Mouse (Mus musculus) forebrain, embryonic 16.5 days (tissue): ENCODE results near the gene Vcam1. TPM values are rescaled to one million over a fixed set of nuclear protein-coding genes. Genes with fewer than 3 reads are reported as not detected.

Experiments used
- ATAC-seq: fragments of 200-750 bp; cut with Nextera tagmentation; 2 replicates; pipeline ENCODE4 v1.8.0; 2017; ENCODE audit warnings: mild to moderate bottlenecking, moderate library complexity
- H3K27ac ChIP-seq: fragments of 300-500 bp; sonication (generic); 2 replicates; pipeline ENCODE4 v1.5.1; 2014; ENCODE audit warnings: low read length, control low read depth
- H3K27me3 ChIP-seq: fragments of 300-500 bp; sonication (generic); replicated peaks from 2 replicates; pipeline ENCODE4 v1.6.1; 2014; ENCODE audit warnings: low read length; ENCODE audit not compliant: control insufficient read depth, insufficient read depth
- H3K36me3 ChIP-seq: fragments of 300-500 bp; sonication (generic); 2 replicates; pipeline ENCODE4 v1.6.1; 2014; ENCODE audit not compliant: control insufficient read depth, insufficient read depth
- H3K4me1 ChIP-seq: fragments of 300-500 bp; sonication (generic); replicated peaks from 2 replicates; pipeline ENCODE4 v1.6.1; 2014; ENCODE audit warnings: low read length; ENCODE audit not compliant: control insufficient read depth, insufficient read depth
- H3K4me2 ChIP-seq: fragments of 300-500 bp; sonication (generic); 2 replicates; pipeline ENCODE4 v1.6.1; 2014; ENCODE audit warnings: mild to moderate bottlenecking, low read length, control low read depth
- H3K4me3 ChIP-seq: fragments of 300-500 bp; sonication (generic); replicated peaks from 2 replicates; pipeline ENCODE4 v1.5.1; 2014; ENCODE audit warnings: mild to moderate bottlenecking, low read length, control low read depth
- H3K9ac ChIP-seq: fragments of 300-500 bp; sonication (generic); replicated peaks from 2 replicates; pipeline ENCODE4 v1.6.1; 2014; ENCODE audit warnings: low read depth, low read length, control low read depth
- H3K9me3 ChIP-seq: fragments of 300-500 bp; sonication (generic); 2 replicates; pipeline ENCODE4 v1.6.1; 2016; ENCODE audit warnings: low read length; ENCODE audit not compliant: control insufficient read depth
- WGBS: fragments of 180-500 bp; shearing (Covaris S2); extraction: QIAGEN DNeasy Blood & Tissue Kit; methylation state at CpG from one replicate; pipeline ENCODE4 v1.1.7; 2014; 5-methylcytosine and 5-hydroxymethylcytosine counted together
- polyA plus RNA-seq: library from polyadenylated mRNA; unstranded; fragments of >200 nt; fragmentation: Nextera tagmentation; extraction: Ambion mirVana; gene quantifications from 2 replicates; pipeline ENCODE4 v1.2.1, GENCODE M21; 2015

The Vcam1 gene
- polyA plus RNA-seq, 1 experiment from 2014 or later, result 28.4 TPM

- ATAC-seq, result no peak
- H3K4me1 ChIP-seq, result 0 out of 2 replicates have a peak, but pooled peaks cover 2% of the 10 kb centered on the region
- H3K4me3 ChIP-seq, result no peak overlapping the region
- no peak overlapping the region for H3K9ac ChIP-seq
- 87% methylated on average over 13 of the region's 13 CpGs for WGBS
- H3K4me2 ChIP-seq, result no peak overlapping the region
- no peaks in the 10 kb centered on the region for H3K36me3 ChIP-seq
- H3K9me3 ChIP-seq, result no peaks in the 10 kb centered on the region
- H3K27me3 ChIP-seq, result no peaks in the 10 kb centered on the region
- H3K27ac ChIP-seq, result no peak overlapping the region
These were observed 20.7 kb upstream of the Vcam1 start for GRCm38 (mm10) chr3:116150056-116150632.

DNA sequence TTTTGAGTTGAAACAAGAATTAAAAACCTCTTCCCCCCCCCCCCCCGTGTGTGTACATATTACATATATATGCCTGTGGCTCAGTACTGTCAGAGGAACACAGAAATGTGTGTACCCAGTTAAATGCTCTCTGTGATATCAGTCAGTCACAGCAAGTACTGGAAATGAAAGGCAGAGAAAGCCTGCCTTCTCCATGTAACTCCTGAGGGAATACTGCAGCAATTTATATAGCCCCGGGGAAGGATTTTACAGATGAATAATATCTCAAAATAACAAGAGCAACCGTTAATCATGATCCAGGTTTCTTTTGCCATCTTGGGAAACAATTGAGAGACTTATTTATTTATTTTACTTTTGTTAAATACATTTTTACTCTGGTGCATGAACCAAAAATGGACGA lies 19.6 kb upstream of the Vcam1 start:
- no peak overlapping the region for H3K9ac ChIP-seq
- H3K36me3 ChIP-seq, result no peaks in the 10 kb centered on the region
- H3K4me3 ChIP-seq, result no peak overlapping the region
- ATAC-seq, result no peak
- no peaks in the 10 kb centered on the region for H3K9me3 ChIP-seq
- no peak overlapping the region for H3K27ac ChIP-seq
- 0 out of 2 replicates have a peak, but pooled peaks cover 2% of the 10 kb centered on the region for H3K4me1 ChIP-seq
- WGBS, result 79% methylated on average over 4 of the region's 4 CpGs
- no peaks in the 10 kb centered on the region for H3K27me3 ChIP-seq
- H3K4me2 ChIP-seq, result no peak overlapping the region

GRCm38 (mm10) chr3:116148676-116149075 lies 19.2 kb upstream of the Vcam1 start:
- no peak for ATAC-seq
- 86% methylated on average over 9 of the region's 9 CpGs for WGBS
- H3K27ac ChIP-seq, result no peak overlapping the region
- no peaks in the 10 kb centered on the region for H3K36me3 ChIP-seq
- no peak overlapping the region for H3K4me2 ChIP-seq
- H3K27me3 ChIP-seq, result no peaks in the 10 kb centered on the region
- no peaks in the 10 kb centered on the region for H3K9me3 ChIP-seq
- no peak overlapping the region for H3K9ac ChIP-seq
- no peak overlapping the region for H3K4me3 ChIP-seq
- H3K4me1 ChIP-seq, result 0 out of 2 replicates have a peak, but pooled peaks cover 2% of the 10 kb centered on the region

GRCm38 (mm10) chr3:116141226-116141625 lies 11.7 kb upstream of the Vcam1 start:
- Histone ChIP-seq H3K4me3 (no peak overlapping the region), H3K9ac (no peak overlapping the region), H3K9me3 (no peaks in the 10 kb centered on the region), H3K27ac (no peak overlapping the region), H3K36me3 (no peaks in the 10 kb centered on the region), H3K27me3 (no peaks in the 10 kb centered on the region), H3K4me2 (no peak overlapping the region), H3K4me1 (no peaks in the 10 kb centered on the region; the same call in 1 of the 2 replicates)
- no peak for ATAC-seq
- WGBS, result 94% methylated on average over 3 of the region's 3 CpGs

GRCm38 (mm10) chr3:116139000-116139399 lies 9.5 kb upstream of the Vcam1 start:
- no peaks in the 10 kb centered on the region for H3K36me3 ChIP-seq
- H3K9ac ChIP-seq, result no peak overlapping the region
- H3K4me3 ChIP-seq, result no peak overlapping the region
- no peak for ATAC-seq
- H3K4me1 ChIP-seq, result no peaks in the 10 kb centered on the region; the same call in 1 of the 2 replicates
- no peaks in the 10 kb centered on the region for H3K27me3 ChIP-seq
- WGBS, result 77% methylated on average over 5 of the region's 5 CpGs
- H3K9me3 ChIP-seq, result no peaks in the 10 kb centered on the region
- H3K27ac ChIP-seq, result no peak overlapping the region
- H3K4me2 ChIP-seq, result no peak overlapping the region

DNA sequence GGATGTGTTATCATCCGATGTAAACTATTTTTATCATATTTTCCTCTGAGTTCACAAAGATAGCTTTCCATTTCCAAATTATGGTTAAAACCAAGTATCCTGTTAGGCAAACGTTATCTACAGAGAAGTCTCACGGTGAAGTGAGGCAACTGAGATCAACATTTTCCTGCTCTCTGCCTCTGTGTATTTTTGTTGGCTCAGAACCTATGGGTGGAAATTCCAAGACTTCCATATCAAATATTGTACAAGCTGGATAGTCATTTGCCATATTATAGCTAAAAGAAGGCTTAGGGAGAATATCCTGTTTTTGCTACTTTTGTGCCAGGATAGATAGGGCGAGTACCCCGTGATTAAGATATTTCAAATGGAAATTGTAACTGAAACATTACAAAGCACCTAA lies 8.6 kb upstream of the Vcam1 start:
- H3K27ac ChIP-seq, result no peak overlapping the region
- H3K9ac ChIP-seq, result no peak overlapping the region
- H3K27me3 ChIP-seq, result no peaks in the 10 kb centered on the region
- H3K4me2 ChIP-seq, result no peak overlapping the region
- WGBS, result 88% methylated on average over 5 of the region's 5 CpGs
- no peaks in the 10 kb centered on the region; the same call in 1 of the 2 replicates for H3K4me1 ChIP-seq
- ATAC-seq, result no peak
- H3K9me3 ChIP-seq, result no peaks in the 10 kb centered on the region
- no peak overlapping the region for H3K4me3 ChIP-seq
- H3K36me3 ChIP-seq, result no peaks in the 10 kb centered on the region

GRCm38 (mm10) chr3:116133363-116133762 lies 3.9 kb upstream of the Vcam1 start:
- no peak overlapping the region for H3K27ac ChIP-seq
- no peaks in the 10 kb centered on the region for H3K9me3 ChIP-seq
- no peaks in the 10 kb centered on the region for H3K36me3 ChIP-seq
- no peak overlapping the region for H3K9ac ChIP-seq
- H3K4me1 ChIP-seq, result peaks cover 6% of the 10 kb centered on the region
- H3K4me2 ChIP-seq, result no peak overlapping the region
- H3K4me3 ChIP-seq, result no peak overlapping the region
- WGBS, result 83% methylated on average over 5 of the region's 5 CpGs
- no peaks in the 10 kb centered on the region for H3K27me3 ChIP-seq
- no peak for ATAC-seq

- no peak overlapping the region for H3K9ac ChIP-seq
- peaks cover 6% of the 10 kb centered on the region for H3K4me1 ChIP-seq
- no peaks in the 10 kb centered on the region for H3K27me3 ChIP-seq
- 76% methylated on average over 3 of the region's 3 CpGs for WGBS
- no peak overlapping the region for H3K4me3 ChIP-seq
- H3K4me2 ChIP-seq, result no peak overlapping the region
- ATAC-seq, result no peak
- H3K9me3 ChIP-seq, result no peaks in the 10 kb centered on the region
- no peaks in the 10 kb centered on the region for H3K36me3 ChIP-seq
- H3K27ac ChIP-seq, result no peak overlapping the region
These were observed 1.2 kb upstream of the Vcam1 start for GRCm38 (mm10) chr3:116130711-116131110.

DNA sequence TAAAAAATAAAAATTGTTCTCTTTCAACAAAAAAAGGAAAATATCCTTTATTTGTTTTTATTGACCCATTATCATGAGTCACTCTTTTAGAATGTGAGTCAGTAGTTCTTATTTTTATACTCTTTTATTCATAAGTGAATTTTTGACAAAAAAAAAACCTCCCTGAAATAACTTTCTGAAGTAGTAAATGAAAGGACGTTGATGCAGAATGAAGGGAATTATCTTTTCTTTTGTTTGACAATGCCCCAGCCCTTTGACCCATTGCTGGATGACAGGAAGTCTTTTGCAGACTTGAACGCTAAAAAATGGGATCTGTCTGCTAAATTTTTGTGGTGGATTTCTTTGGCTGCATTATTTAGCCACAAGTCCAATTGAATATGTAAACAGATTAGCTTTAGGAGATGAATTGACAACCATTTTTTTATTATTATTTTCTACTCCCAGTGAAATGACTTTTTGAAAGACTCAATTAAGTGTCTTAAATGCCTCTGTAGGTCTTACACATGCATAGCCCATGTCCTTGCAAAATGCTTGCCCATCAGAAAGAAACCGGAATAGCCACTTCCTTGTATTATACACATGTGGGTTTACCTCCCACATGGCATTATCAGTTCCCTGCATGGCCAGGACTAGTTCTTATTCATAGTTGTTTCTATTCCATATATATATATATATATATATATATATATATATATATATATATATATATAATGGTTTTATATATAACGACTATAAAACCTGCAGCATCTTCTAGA lies 530 bp upstream of the Vcam1 start:
- Histone ChIP-seq H3K4me1 (peaks cover 6% of the 10 kb centered on the region), H3K27me3 (no peaks in the 10 kb centered on the region), H3K4me2 (no peak overlapping the region; the same call in 1 of the 2 replicates), H3K9me3 (no peaks in the 10 kb centered on the region), H3K9ac (no peak overlapping the region), H3K36me3 (no peaks in the 10 kb centered on the region), H3K4me3 (no peak overlapping the region), H3K27ac (no peak overlapping the region)
- no peak for ATAC-seq
- WGBS, result 32% methylated on average over 4 of the region's 4 CpGs
